8 mouse cellular contexts compared by ENCODE assay signal in the genomic region with DNA sequence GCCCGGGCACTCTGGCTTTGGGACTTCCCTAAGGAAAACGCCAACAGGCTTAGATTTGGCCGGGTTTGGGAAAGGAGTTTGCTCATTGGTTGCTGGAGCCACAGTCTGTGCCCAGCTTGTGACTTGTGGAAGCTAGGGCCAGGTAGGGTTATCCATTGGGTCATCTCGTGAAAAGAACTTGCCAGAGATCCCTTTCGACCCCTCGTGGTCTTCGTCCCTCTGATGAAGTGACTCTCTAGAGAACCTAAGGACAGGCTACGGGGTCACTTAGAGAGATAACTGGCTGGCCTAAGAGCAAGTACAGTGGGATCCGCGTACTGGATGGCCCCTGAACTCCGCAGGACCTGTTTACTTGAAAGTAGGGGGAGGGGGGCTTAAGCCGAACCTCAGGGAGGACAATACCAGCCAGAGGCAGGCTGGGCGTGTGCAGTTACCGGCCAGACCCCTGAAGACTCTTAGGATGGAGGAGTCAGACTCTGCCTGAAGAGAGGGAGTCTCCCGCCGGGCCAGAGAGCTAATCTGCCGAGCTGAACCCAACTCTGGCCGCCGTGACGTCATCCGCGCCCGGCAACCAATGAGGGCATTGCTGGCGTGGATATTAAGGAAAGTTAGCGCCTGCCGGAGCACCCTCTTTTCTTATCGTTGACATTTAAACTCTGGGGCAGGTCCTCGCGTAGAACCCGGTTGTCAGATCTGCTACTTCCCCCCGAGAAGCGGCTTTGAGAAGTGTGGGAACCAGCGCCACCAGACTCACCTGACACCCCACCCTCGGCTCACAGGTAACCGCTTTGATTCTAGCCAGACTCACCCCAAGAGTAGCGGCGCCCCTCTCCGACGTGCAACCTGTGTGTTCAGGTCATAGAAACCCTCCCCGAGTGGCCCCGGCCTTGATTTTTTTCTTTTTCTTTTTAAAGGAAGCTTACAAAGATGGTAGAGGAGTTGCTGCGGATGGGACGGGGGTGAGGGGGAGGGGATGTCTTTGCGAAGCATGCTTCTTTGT. TPM values are rescaled to one million over a fixed set of nuclear protein-coding genes. Genes with fewer than 3 reads are reported as not detected.
A peak's percentile ranks its signal among the peaks of the same experiment; 100 is the strongest.
DNase-seq lines count a peak whose midpoint lies in the region; ATAC-seq lines count a peak whose summit lies in the region.

A gene (plus strand): TSS at position 630 of the 1,000 bp plus-strand sequence.

- H3K9me3 ChIP-seq in liver, embryonic 11.5 days (ENCODE audit: control insufficient read depth, low read length): no peaks in the 10 kb centered on the region
- no peaks in the 10 kb centered on the region for H3K9me3 ChIP-seq in hindbrain, embryonic 15.5 days
- H3K9me3 ChIP-seq in midbrain, embryonic 16.5 days (replicated peaks; ENCODE audit: control insufficient read depth, low read length, poor library complexity, severe bottlenecking): no peaks in the 10 kb centered on the region

- H3K36me3 ChIP-seq in liver, embryonic 11.5 days (ENCODE audit: control insufficient read depth, insufficient read depth, low read length): no peaks in the 10 kb centered on the region
- no peaks in the 10 kb centered on the region for H3K36me3 ChIP-seq in hindbrain, embryonic 15.5 days
- no peaks in the 10 kb centered on the region for H3K36me3 ChIP-seq in midbrain, embryonic 16.5 days (ENCODE audit: control insufficient read depth, insufficient read depth, low read length)

- H3K4me1 ChIP-seq in liver, embryonic 11.5 days (replicated peaks; ENCODE audit: control insufficient read depth, insufficient read depth, low read length): peaks cover 4% of the 10 kb centered on the region
- H3K4me1 ChIP-seq in hindbrain, embryonic 15.5 days (replicated peaks): peaks cover 11% of the 10 kb centered on the region; the same call in 1 of the 2 replicates
- no peaks in the 10 kb centered on the region for H3K4me1 ChIP-seq in midbrain, embryonic 16.5 days (ENCODE audit: control insufficient read depth, insufficient read depth, low read length)

- H3K9ac ChIP-seq in liver, embryonic 11.5 days (ENCODE audit: low read depth, low read length): no peak within 1 kb of the TSS
- H3K9ac ChIP-seq in hindbrain, embryonic 15.5 days: peak within 1 kb of the TSS; percentile 33
- no peak within 1 kb of the TSS for H3K9ac ChIP-seq in midbrain, embryonic 16.5 days (ENCODE audit: low read depth, low read length)

- peaks cover 100% of the 10 kb centered on the region for H3K27me3 ChIP-seq in liver, embryonic 11.5 days (replicated peaks; ENCODE audit: control insufficient read depth, insufficient read depth, low read length)
- peaks cover 83% of the 10 kb centered on the region for H3K27me3 ChIP-seq in hindbrain, embryonic 15.5 days
- peaks cover 77% of the 10 kb centered on the region for H3K27me3 ChIP-seq in midbrain, embryonic 16.5 days (ENCODE audit: control insufficient read depth, insufficient read depth, low read depth, low read length)

- H3K4me2 ChIP-seq in liver, embryonic 11.5 days: peak within 1 kb of the TSS; percentile 20; the same call in 1 of the 2 replicates
- peak within 1 kb of the TSS; percentile 60 for H3K4me2 ChIP-seq in hindbrain, embryonic 15.5 days
- H3K4me2 ChIP-seq in midbrain, embryonic 16.5 days (ENCODE audit: low read length): peak within 1 kb of the TSS; percentile 29

- no peak for ATAC-seq in liver, embryonic 11.5 days (replicated peaks; ENCODE audit: low FRiP score)
- no peak for ATAC-seq in hindbrain, embryonic 15.5 days (ENCODE audit: low FRiP score, low read depth)
- ATAC-seq in midbrain, embryonic 16.5 days: no peak

- H3K4me3 ChIP-seq in liver, embryonic 11.5 days (ENCODE audit: low read depth, low read length): peak within 1 kb of the TSS; percentile 10
- peak within 1 kb of the TSS; percentile 30 for H3K4me3 ChIP-seq in hindbrain, embryonic 15.5 days
- H3K4me3 ChIP-seq in midbrain, embryonic 16.5 days (ENCODE audit: low read depth, low read length): peak within 1 kb of the TSS; percentile 17

- DNase-seq in liver, embryonic 11.5 days (ENCODE audit: low spot score): no peak
- no peak for DNase-seq in liver
- peak; percentile 78 for DNase-seq in embryo, embryonic 10 days (ENCODE audit: low spot score)
- DNase-seq in frontal cortex, postnatal 25 days (ENCODE audit: low spot score in 2 of 2): no peak
- DNase-seq in left cerebral cortex, adult 9 months (ENCODE audit: low spot score in 2 of 2): no peak
- no peak for DNase-seq in thymus, postnatal 36 days

- no peak within 1 kb of the TSS for H3K27ac ChIP-seq in liver, embryonic 11.5 days (ENCODE audit: low read depth, low read length)
- H3K27ac ChIP-seq in hindbrain, embryonic 15.5 days (replicated peaks): no peak within 1 kb of the TSS
- no peak within 1 kb of the TSS for H3K27ac ChIP-seq in midbrain, embryonic 16.5 days (ENCODE audit: low read length)

- whole genome bisulfite sequencing in liver, embryonic 11.5 days: 2% methylated on average over 44 of the region's 44 CpGs
- WGBS in hindbrain, embryonic 15.5 days: under 1% methylated on average over 44 of the region's 44 CpGs
- under 1% methylated on average over 44 of the region's 44 CpGs for WGBS in midbrain, embryonic 16.5 days

RNA-seq across cellular contexts. Expression of the gene that starts here (rescaled TPM):
- polyA plus RNA-seq in liver, embryonic 11.5 days (2014; fragmentation: Nextera tagmentation; extraction: Ambion mirVana): 0.26 TPM in 1 of 2 replicates, not detected in the other
- 32.6 and 42.3 TPM in 2 replicates for polyA plus RNA-seq in hindbrain, embryonic 15.5 days (2015; fragmentation: Nextera tagmentation; extraction: Ambion mirVana)
- polyA plus RNA-seq in midbrain, embryonic 16.5 days (2015; fragmentation: Nextera tagmentation; extraction: Ambion mirVana): 17.4 and 25.7 TPM in 2 replicates

Comparison
In these comparisons a context has a peak if more than half of its experiments do, and no peak if none do; other contexts are left out.
1. RNA of the gene that starts here (polyA plus RNA-seq): 32.6 to 42.3 TPM in hindbrain, embryonic 15.5 days and 17.4 to 25.7 TPM in midbrain, embryonic 16.5 days; 0.26 TPM in liver, embryonic 11.5 days; every median in the first group is over 10 times any median in the second.
2. Peak in every context shown above with its lines, with median percentiles within 50 percentile points of each other: H3K4me2 ChIP-seq and H3K4me3 ChIP-seq.